Mouse (Mus musculus) frontal cortex, postnatal 36 days (tissue): ENCODE data around the gene Tacr2.

Experiments used
- DNase-seq, 2 experiments: peaks; one replicate each; pipeline ENCODE4 v3.0.0; 2022; ENCODE audit warnings: low spot score in 2 of 2

Gene Tacr2

DNA sequence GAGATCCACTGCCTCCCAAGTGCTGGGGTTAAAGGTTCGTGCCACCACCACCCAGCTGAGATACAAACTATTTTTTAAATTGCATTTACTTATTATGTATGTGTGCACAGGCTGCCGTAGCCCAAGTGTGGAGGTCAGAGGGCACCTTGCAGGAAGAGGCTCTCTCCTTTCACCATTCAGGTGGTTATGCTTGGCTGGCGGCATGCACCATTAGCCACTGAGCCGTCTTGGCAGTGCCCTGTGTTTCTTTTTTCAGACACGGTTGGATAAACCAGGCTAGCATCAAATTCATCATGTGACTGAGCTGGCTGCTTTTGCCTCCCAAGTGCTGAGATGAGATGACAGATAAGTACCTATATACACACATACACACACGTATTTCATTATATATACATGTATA lies 13.0 kb upstream of the Tacr2 start:
- DNase-seq, result no peak

DNA sequence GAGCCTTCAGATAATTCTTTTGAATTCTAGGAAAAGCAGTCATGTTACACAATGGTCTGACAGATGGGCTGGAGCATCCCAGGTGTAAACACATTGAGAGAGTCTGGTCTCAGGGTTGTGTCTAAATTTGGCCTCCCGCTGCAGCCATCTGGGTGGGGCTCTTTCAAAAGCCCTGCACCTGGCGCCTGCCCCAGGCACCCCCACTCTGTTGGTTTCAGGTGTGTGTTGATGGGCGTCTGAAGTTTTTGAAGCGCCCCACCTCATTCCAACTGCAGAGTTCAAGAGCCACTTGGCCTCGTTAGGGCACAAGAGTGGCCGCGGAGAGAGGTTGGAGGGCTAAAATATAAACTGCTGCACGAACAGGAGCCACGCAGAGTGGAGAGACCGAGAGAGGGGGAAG lies 9.9 kb upstream of the Tacr2 start:
- DNase-seq, result no peak

DNA sequence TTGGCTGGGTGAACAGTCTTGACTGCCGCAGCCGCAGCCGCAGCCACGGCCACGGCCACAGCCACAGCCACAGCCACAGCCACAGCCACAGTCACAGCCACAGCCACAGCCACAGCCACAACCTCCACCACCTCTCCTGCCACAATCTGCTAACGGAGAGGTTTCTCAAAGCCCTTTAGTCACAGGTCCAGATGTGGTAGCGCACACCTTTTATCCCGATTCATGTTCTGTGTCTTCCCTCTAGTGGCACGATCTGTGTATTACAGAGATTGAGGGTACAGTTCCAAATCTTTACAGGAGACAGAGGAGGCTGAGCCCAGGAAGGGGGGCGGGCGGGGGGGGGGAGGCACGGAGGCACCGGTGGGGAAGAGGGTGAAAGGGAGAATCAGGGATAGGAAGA lies 9.3 kb upstream of the Tacr2 start:
- DNase-seq, result peak in 1 of 2 experiments; percentile 51

DNA sequence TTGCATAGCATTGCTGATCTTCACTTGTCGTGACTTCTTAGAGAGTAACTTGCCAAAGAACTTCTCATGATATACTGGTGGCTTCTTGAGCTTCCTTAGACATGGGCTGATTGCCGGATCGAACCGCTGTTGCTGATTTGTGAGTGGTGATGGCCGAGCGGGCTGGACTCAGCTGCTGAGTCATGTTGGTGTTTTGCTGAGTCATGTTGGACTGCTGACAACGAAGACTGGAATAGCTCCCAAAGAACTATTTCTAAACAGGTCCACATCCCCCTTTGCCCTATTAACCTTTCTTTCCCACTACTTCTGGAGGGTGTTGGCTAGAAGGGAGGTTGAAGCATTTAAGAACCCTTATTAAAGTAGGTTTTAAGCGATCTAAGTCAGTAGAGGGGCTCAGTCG lies 8.2 kb upstream of the Tacr2 start:
- no peak for DNase-seq

DNA sequence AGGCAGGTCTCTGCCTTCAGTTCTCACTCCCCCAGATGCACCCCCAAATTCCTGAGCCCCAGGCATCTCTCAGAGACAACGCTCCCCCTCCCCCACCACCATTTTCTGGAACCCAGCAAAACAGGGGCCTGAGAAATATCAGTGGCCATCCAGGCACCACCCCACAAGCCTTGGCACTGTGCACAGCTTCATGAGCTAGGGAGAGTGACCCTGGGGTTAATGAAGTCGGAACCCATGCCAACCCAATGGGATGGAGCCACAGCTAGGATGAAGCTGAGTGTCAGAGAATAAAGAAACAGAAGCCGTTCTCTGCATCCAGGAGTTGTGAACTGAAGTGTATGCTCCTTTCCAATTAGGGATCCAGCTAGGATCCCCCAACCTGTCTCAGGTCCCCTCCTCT lies 5.1 kb upstream of the Tacr2 start:
- DNase-seq, result no peak

DNA sequence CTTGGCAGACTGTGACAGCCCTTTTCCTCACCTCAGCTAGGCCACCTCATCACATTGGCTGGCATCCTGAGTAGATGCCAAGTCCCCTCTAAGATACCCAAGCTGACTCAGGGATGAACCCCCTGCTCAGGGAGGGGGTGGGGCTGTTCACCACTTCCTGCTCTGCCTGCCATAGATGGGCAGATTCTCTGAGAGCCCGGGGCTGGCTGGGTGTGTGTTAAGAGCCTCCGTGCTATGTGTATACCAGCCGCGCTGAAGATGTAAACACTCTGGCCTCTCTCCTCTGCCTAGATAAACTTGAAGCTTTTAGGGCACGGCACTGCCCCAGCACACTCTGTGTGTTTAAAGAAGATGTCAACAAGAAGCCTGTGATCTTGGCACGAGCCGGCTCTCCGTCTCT lies 4.4 kb upstream of the Tacr2 start:
- no peak for DNase-seq

DNA sequence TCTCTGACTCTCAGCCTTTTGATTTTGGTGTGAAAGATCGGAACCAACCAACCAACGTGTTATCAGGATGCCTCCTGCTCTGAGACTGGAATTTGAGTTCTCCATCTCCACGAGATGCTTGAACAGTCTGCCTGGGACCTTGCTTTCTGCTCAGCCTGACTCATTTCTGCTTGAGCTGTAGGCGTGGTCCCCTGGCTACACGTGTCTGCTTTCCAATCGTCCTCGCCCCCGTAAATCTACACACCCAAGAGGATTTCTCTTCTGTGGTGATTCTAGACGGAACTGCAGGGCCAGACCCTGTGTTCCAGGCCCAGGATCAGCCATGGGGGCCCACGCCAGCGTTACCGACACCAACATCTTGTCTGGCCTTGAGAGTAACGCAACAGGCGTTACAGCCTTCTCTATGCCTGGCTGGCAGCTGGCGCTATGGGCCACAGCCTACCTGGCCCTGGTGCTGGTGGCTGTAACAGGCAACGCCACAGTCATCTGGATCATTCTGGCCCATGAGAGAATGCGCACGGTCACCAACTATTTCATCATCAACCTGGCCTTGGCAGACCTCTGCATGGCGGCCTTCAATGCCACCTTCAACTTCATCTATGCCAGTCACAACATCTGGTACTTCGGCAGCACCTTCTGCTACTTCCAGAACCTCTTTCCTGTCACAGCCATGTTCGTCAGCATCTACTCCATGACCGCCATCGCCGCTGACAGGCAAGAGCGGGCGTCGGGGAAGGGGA lies 428 bp downstream of the Tacr2 start:
- DNase-seq, result no peak

DNA sequence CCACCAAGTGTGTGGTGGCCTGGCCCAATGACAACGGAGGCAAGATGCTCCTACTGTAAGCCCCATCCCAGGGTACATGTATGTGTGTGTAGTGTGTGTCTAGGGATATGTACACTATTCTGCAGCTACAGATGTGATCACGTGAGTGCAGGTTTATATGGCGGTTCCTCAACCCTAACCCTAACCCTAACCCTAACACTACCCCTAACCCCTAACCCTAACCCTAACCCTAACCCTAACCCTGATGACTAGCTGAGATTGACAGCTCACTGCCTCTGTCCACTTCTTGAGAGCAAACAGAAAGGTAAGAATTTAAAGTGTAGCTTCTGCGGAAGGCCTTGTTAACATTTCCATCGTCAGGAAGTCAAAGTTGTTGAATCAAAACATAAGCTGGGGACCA lies 6.1 kb downstream of the Tacr2 start:
- no peak for DNase-seq

DNA sequence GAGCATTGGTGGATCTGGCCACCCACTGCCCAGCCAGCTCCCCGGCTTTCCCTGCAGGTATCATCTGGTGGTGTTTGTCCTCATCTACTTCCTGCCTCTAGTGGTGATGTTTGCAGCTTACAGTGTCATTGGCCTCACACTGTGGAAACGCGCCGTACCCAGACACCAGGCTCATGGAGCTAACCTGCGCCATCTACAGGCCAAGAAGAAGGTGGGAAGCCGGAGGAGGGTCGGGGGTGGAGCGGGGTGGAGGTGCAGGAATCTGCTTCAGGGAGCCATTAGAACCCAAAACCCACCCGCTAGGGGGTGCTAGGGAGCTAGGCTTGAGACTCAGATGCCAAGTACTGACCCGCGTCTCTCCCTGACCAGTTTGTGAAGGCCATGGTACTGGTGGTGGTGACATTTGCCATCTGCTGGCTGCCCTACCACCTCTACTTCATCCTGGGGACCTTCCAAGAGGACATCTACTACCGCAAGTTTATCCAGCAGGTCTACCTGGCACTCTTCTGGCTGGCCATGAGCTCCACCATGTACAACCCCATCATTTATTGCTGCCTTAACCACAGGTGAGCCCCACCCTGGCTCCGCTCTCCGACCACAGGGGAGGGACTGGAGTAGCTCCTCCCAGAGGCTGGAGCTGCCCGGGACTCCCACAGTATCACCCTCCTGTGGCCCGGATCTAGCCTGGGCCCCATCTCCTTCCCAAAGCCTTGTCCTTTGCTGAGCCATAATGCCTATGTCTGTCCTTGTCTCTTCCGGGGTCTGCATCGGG lies 9.1 kb downstream of the Tacr2 start:
- peak in 1 of 2 experiments; percentile 57 for DNase-seq

DNA sequence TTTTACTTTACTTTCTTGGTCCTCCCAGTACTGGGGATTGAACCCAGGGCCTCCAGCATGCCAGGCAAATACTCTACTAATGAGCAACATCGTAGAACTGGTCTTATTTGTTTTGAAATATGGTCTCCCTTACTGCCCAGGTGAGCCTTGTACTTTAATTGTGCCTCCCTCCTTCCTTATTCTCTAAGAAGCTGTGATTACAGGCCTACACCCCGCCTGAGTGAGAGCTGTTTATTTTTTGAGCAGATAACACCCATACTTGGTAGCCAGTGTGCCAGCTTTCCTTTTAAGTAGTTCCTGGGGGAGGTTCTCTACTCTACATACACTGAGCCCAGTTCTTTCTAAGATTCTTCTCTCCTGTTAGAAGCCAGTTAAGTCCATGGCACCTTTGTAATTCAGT lies 12.1 kb downstream of the Tacr2 start:
- no peak for DNase-seq

DNA sequence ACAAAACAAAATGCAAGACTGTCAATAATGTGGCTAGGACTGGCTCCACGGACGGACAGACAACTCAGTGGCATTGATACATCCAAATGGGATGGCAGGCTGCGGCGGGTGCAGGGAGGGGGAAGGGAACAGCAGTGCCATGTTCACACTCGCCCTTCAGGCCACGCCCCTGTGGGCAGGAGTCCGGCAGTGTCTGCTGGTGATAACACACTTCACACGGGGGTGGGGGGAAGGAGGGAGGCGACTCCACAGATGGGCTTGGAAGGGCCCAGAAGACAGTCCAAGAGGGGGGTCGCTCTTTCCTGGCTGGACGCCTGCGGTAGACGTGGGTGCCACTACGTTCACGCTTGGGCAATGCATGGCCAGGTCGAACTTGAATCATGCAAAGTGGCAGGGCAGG lies 17.0 kb downstream of the Tacr2 start:
- no peak for DNase-seq

DNA sequence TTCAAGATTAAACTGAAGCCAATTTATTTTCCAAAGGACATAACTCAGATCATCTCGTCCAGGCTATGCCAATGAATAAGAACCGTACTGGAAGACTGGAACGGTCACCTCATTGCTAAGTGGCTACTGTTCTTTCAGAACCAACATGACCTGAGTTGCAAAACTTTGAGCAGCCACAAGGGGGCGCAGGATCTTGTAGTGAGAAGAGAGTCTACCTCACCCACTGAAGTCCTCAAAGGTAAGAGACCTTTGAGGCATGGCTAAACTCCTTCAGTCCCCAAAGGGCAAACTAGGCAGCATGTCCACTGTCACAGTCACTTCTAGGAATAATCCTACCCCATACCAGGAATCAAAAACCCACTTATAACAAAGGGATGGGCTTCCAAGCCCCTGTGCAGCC lies 23.0 kb downstream of the Tacr2 start:
- peak; percentile 86 to 88 for DNase-seq

DNA sequence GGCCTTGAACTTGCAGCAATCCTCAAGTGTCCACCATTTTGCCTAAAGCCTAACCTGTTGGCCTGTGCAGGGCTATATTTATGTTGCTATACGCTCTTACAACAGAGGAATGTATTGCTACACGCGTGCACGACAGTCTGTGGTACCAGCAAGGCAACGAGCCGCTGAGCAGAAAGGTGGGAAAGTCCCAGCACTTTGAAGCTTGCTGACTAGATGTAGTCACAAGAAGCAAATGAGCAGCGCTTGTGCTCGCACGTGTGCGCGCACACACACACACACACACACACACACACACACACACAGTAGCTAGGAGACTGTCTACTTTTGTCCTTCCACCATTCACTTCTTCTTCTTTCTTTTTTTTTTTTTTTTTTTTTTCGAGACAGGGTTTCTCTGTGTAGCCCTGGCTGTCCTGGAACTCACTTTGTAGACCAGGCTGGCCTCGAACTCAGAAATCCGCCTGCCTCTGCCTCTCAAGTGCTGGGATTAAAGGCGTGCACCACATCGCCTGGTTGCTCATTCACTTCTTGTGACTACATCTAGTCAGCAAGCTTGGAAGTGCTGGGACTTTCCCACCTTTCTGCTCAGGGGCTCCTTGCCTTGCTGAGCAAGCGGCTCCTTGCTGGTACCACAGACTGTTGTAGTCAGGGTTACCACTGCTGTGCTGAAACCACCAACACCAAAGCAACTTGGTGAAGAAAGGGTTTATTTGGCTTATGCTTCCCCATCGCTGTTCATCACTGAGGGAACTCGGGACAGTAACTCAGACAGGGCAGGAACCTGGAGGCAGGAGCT lies 25.5 kb downstream of the Tacr2 start:
- DNase-seq, result no peak

DNA sequence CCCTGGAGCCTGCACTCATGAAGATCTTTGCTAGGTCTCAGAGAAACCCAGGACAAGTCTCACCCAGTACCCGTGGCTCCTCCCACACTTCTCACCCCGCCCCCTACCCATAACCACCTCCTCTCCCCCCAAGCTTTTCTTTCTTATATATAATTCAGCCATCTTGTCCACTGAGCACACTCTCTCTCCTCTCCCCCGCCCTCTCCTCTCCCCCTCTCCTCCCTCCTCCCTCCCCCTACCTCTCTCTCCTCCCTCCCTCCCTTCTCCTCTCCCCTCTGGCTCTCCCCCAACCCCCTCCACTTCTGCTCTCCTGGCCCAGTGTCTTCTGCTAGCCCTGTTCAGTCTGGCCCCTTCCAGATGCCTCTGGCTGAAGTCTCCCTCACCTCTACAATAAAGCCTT lies 26.8 kb downstream of the Tacr2 start:
- DNase-seq, result no peak

DNA sequence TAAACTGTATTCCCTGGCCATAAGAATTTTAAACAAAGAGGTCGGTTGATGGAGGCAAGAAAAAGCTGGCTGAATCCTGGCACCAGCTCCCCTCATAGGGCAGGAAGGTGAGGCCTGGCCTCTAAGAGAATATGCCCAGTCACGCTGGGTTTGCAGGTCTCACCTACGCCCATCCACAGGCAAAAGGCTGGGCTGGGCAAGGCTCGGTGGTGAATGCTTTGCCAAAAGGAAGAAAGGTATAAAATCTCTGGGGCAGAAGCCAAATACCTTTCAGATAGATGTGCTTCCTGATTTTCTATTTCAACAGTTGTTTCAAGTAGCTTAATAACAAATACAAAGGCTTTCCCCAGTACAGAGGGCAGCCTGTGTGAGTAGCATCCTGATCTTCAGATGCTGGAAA lies 27.4 kb downstream of the Tacr2 start:
- DNase-seq, result no peak

DNA sequence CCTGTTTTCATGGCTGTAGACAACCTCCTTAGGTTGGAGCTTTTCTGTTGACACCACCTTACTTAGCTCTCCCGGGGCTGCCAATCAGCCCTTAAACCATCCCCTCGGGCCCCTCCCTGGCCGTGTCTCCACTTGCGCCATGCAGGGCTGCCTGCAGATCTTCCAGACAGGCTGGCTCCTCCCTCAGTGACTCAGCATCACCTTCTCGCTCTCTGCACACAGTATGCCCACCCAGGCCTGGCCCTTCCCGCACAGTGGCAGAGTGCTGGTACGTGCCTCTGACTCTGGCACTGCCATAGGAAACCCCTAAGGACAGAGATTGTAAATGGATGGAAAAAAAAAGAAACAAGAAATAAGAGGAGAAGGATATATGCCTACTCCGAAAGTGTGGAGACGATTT lies 30.5 kb downstream of the Tacr2 start:
- DNase-seq, result peak; percentile 42 to 46

DNA sequence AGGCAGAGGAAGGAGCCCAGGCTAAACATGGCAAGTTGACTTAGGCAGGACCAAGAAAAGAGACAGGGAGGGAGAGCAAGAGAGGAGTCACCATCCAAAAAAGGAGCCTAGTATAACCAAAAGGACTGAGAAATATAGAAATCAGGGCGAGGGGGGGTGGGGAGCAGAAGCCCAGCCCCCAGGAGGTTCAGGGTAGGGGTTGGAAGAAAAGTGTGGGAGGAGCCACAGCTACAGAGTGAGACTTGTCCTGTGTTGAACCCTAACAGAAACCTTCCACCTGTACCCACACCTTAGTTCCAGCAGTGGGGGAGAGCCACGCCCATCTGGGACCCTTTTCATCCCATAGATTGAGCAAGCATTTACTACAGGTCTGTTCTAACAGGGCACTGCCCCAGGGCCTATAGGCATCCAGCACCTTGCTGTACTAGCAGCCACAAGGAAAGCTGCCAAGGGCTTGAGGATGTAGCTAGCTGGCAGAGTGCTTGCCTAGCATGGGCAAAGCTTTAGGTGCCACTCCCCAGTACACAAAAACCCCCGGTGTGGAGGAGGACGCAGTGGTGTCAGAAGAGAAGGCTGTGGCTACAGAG lies 31.1 kb downstream of the Tacr2 start:
- no peak for DNase-seq

DNA sequence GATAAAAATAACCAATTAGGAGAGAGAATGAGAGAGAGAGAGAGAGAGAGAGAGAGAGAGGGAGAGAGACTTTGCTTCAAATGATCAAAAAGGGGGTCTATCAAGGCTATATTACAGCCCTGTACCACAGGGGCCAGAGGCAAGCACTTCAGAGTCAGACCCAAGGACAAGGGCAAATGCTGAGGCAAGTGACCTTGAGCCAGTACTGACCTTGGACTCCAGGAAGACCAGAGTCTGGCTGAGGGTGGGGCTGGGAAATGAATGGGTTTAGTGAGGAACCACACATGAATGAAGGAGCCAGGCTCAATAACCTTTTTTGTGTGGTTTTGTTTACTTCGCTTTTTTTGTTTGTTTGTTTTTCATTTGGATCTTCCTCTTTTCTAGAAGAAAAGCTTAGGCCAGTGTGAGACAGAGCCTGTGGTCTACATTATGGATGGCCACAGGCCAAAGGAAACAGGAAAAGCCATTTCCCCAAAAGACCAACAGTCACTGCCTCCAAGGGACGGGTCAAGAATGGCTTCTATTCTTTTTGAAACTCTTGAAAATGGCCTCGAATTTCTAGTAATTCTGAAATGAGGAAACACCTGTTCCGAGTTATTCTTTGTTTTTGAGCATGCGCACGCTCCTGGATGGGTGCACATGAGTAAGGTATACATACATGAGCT lies 35.4 kb downstream of the Tacr2 start:
- no peak for DNase-seq

DNA sequence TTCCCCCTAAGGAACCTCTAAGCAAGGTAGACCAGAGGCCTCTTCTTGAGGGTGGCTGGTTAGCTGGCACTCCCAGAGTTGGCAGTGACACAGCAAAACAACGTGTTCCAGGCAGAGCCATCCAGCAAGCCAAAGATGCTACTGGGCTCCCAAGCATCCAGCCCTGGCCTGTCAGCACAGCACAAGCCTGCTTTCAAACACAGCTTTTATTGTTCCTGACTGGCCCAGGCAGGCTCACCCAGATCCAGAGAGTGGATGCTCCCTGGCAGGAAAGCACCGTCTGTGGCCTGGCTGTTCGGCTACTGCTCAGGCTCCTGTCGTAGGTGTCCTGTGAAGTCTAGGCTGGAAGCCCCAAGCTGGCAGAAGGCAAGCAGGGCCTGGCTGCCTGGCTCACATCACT lies 41.9 kb downstream of the Tacr2 start:
- peak; percentile 29 to 41 for DNase-seq

DNA sequence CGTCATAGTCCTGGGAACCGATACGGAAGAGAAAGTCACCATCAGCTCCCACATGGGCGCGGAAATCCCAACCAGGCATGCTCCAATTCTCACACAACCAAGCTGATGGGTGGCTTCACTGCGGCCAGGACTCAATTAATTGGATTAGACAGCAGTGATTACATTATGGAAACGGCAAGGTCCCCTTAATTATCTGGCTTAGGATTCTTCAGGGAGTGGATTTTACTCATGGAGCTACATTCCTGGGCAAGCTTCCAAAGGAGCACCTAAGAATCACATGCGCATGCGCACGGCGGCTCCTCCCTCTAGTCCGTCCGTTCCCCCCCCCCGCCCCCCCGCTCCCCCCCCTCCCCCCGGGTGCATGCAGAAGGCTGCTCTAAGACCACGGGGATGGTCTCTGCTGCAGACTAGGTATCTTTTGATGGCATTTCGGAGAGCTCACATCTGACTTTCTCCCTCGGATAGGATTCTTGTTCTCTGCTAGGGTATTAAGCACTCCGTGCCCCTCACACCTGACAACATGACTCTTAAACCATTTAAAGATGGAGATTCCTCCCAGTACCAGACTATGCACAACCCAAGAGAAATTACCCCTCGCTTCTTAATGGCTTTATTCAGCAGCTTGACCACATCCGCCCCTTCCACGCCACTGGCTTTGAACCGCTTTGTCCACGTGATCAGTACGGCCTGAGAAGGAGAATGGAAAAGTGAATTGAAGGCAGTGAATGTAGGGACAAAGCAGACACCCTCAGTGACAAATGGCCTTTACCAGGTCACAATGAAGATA lies 44.0 kb downstream of the Tacr2 start:
- DNase-seq, result no peak
